Mouse (Mus musculus) liver, embryonic 14.5 days (tissue): ENCODE measurements around the gene Fam243. TPM values are rescaled to one million over a fixed set of nuclear protein-coding genes. Genes with fewer than 3 reads are reported as not detected.

Experiments used
- ATAC-seq: fragments of 200-750 bp; cut with Nextera tagmentation; 2 replicates; pipeline ENCODE4 v1.8.0; 2017; ENCODE audit warnings: moderate number of reproducible peaks, mild to moderate bottlenecking, moderate library complexity; ENCODE audit not compliant: insufficient read depth
- DNase-seq, 3 experiments: peaks; one replicate each; pipeline ENCODE4 v3.0.0-alpha.2; 2012 to 2013; ENCODE audit warnings: low read depth in 3 of 3, low spot score in 3 of 3
- H3K27ac ChIP-seq: fragments of 300-500 bp; sonication (generic); 2 replicates; pipeline ENCODE4 v1.5.1; 2014; ENCODE audit warnings: moderate library complexity, mild to moderate bottlenecking, control low read depth, inconsistent platforms
- H3K27me3 ChIP-seq: fragments of 300-500 bp; sonication (generic); 2 replicates; pipeline ENCODE4 v1.6.1; 2014; ENCODE audit warnings: mild to moderate bottlenecking, low read length, moderate library complexity; ENCODE audit not compliant: control insufficient read depth, insufficient read depth
- H3K36me3 ChIP-seq: fragments of 300-500 bp; sonication (generic); replicated peaks from 2 replicates; pipeline ENCODE4 v1.6.1; 2014; ENCODE audit warnings: low read depth; ENCODE audit not compliant: control insufficient read depth, insufficient read depth
- H3K4me1 ChIP-seq, 2 experiments: fragments of 200-500 bp in 1 of 2; fragments of 300-500 bp in 1 of 2; sonication (generic) in 1 of 2; replicated peaks; 2 replicates each; pipeline ENCODE4 v1.6.1; 2012 to 2014; ENCODE audit warnings: antibody characterized with exemption in 1 of 2, inconsistent platforms in 1 of 2, low read length in 1 of 2; ENCODE audit not compliant: control insufficient read depth in 2 of 2, insufficient read depth in 2 of 2
- H3K4me2 ChIP-seq: fragments of 300-500 bp; sonication (generic); 2 replicates; pipeline ENCODE4 v1.6.1; 2014; ENCODE audit warnings: low read depth, mild to moderate bottlenecking, control low read depth, moderate library complexity
- H3K4me3 ChIP-seq, 2 experiments: fragments of 200-500 bp in 1 of 2; fragments of 300-500 bp in 1 of 2; sonication (generic) in 1 of 2; 2 replicates each; pipeline ENCODE4 v1.5.1; 2012 to 2014; ENCODE audit warnings: low read depth in 2 of 2, low read length in 2 of 2, mild to moderate bottlenecking in 2 of 2, control low read depth in 1 of 2, inconsistent platforms in 1 of 2, moderate library complexity in 1 of 2; ENCODE audit not compliant: insufficient read depth in 1 of 2
- H3K9ac ChIP-seq: fragments of 300-500 bp; sonication (generic); replicated peaks from 2 replicates; pipeline ENCODE4 v1.6.1; 2014; ENCODE audit warnings: mild to moderate bottlenecking, control low read depth, moderate library complexity
- H3K9me3 ChIP-seq: fragments of 300-500 bp; sonication (generic); 2 replicates; pipeline ENCODE4 v1.6.1; 2016; ENCODE audit warnings: low read length, mixed read lengths; ENCODE audit not compliant: control insufficient read depth
- CTCF ChIP-seq: IDR thresholded peaks from 2 replicates; pipeline ENCODE4 v1.5.1; 2016; ENCODE audit warnings: antibody characterized with exemption, low read depth, control low read depth
- EP300 ChIP-seq: IDR thresholded peaks from 2 replicates; pipeline ENCODE4 v1.6.1; 2016; ENCODE audit warnings: antibody characterized with exemption, low read depth
- WGBS: fragments of 180-500 bp; shearing (Covaris S2); extraction: QIAGEN DNeasy Blood & Tissue Kit; methylation state at CpG from one replicate; pipeline ENCODE4 v1.1.7; 2014; ENCODE audit not compliant: insufficient replicate concordance; 5-methylcytosine and 5-hydroxymethylcytosine counted together
- polyA plus RNA-seq, 2 experiments: library from polyadenylated mRNA; depleted of rRNA in 1 of 2; stranded (reverse) in 1 of 2; unstranded in 1 of 2; fragments of >200 nt; fragmentation: Nextera tagmentation in 1 of 2; extraction: Ambion mirVana in 1 of 2; gene quantifications; 2 replicates each; pipeline versions ENCODE4 v1.2.1 to v1.2.3; 2012 to 2014

Gene Fam243
- polyA plus RNA-seq, 2 experiments, result 0.01 TPM; not detected in 1

GRCm38 (mm10) chr16:92325062-92325406 lies 3.8 kb upstream of the Fam243 start:
- H3K27me3 ChIP-seq, result no peaks in the 10 kb centered on the region
- H3K36me3 ChIP-seq, result no peaks in the 10 kb centered on the region
- DNase-seq, result no peak
- no peak for TF ChIP-seq EP300
- no peak overlapping the region for H3K4me2 ChIP-seq
- 48% methylated on average over 1 of the region's 1 CpGs for WGBS
- no peak for ATAC-seq
- no peaks in the 10 kb centered on the region for H3K9me3 ChIP-seq
- H3K4me3 ChIP-seq, result no peak overlapping the region
- H3K4me1 ChIP-seq, result peaks cover 0 to 5% of the 10 kb centered on the region in 2 experiments; a peak in 1 of 4 replicates
- no peak overlapping the region for H3K27ac ChIP-seq
- H3K9ac ChIP-seq, result no peak overlapping the region

- Histone ChIP-seq H3K9ac (no peak overlapping the region), H3K27me3 (no peaks in the 10 kb centered on the region), H3K36me3 (no peaks in the 10 kb centered on the region), H3K4me1 (0 out of 4 replicates have a peak, but pooled peaks cover 0 to 2% of the 10 kb centered on the region in 2 experiments), H3K27ac (no peak overlapping the region), H3K4me2 (no peak overlapping the region), H3K9me3 (no peaks in the 10 kb centered on the region), H3K4me3 (no peak overlapping the region)
- TF ChIP-seq EP300, result no peak
- no peak for TF ChIP-seq CTCF
- DNase-seq (no peak), ATAC-seq (no peak)
- 62% methylated on average over 7 of the region's 7 CpGs for WGBS
These were observed 3.2 kb upstream of the Fam243 start for GRCm38 (mm10) chr16:92324309-92325061.

DNA sequence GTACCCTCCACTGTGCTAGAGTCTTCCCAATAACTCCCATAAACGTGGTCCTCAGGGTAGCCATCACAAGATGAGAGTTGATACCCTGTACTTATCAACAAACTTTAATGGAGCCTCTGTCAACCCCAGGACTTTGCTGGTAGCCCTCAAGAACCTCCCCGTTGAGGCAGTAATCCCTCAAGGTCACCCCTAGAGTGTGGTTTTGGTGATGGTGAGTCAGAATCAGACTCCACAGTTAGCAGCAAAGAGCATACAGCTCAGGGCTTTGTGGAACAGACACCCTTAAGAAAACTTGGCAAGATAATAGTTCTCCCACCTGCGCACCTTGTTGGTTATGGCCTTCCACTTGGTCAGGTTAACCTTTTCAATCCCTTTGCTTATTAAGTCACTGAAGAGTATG lies 880 bp downstream of the Fam243 start:
- no peaks in the 10 kb centered on the region for H3K9me3 ChIP-seq
- H3K4me3 ChIP-seq, result no peak overlapping the region
- WGBS, result 50% methylated on average over 3 of the region's 3 CpGs
- no peaks in the 10 kb centered on the region for H3K27me3 ChIP-seq
- H3K36me3 ChIP-seq, result no peaks in the 10 kb centered on the region
- ATAC-seq (no peak), DNase-seq (no peak)
- no peak overlapping the region for H3K4me2 ChIP-seq
- 0 out of 4 replicates have a peak, but pooled peaks cover 0 to 2% of the 10 kb centered on the region in 2 experiments for H3K4me1 ChIP-seq
- H3K9ac ChIP-seq, result no peak overlapping the region
- no peak overlapping the region for H3K27ac ChIP-seq
- no peak for TF ChIP-seq EP300
- no peak for TF ChIP-seq CTCF

DNA sequence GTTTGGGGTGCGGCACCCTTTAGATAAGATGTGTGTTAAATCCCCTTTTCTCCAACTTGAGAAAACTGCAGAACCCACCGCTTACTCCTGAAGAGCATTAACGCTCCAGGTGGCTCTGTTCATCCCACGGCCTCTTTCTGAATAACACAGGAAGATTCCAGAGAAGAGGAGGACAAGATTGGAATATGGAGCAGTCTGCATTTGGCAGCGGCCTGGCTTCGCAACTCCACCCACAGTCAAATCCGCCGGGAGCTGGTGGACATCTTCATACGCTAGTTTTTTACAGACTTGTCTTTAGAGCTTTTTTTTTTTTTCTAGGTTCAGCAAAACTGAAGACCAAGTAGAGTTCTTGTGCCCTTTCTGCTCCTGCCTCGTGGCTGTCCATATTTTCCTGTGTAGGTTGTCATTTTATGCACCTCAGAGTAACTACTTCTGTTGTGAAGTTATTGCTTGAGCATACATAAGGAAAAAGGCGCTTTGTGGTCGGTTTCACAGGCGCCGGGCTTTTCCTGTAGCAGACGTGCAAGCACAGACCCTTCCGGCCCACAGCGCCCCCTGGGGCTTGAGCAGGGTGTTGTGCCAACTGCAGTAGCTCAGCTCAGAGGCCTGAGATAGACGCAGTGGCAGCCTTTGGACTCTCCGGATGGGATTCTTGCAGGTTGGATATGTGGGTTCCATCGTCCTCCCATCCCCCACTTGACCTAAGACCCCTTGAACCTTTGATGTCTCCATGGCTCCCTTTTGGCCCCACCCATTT lies 1.7 kb downstream of the Fam243 start:
- Histone ChIP-seq H3K4me1 (peaks cover 0 to 2% of the 10 kb centered on the region in 2 experiments; a peak in 1 of 4 replicates), H3K9me3 (no peaks in the 10 kb centered on the region), H3K4me3 (no peak overlapping the region), H3K27me3 (no peaks in the 10 kb centered on the region), H3K27ac (no peak overlapping the region), H3K4me2 (no peak overlapping the region), H3K36me3 (no peaks in the 10 kb centered on the region), H3K9ac (no peak overlapping the region)
- peak; percentile 85 for TF ChIP-seq CTCF
- no peak for TF ChIP-seq EP300
- DNase-seq (no peak), ATAC-seq (no peak)
- whole genome bisulfite sequencing, result 43% methylated on average over 20 of the region's 20 CpGs

DNA sequence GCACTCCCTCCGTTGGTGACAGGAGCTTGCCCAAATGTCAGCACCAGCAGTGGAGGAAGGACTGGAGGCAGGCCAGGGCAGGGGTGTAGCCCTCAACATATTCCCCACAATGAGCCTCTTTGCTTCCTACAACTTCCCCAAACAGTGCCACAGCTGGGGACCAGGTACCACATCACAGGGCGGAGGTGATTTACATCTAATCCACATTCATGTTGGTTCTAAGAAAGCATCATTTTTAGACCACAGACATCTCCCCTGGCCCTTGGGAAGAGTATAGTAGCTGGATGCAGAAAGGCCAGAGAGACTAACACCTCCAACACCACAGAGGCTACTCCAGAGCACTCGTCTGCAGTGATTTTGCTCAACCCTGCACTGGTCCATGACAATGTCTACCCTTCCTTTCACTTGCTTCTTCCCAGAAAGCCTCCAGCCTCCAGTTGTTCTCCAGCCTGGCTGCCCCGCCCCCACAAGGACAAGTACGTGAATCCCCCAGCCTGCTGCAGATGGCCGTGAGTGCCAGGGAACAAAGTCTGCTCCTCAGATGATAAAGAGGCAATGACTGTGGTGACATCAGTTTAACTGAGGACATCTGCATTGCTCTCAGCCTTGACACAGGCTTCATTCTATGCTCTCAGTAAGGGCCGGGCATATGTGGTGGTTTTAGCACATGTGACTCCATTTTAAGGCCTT lies 5.0 kb downstream of the Fam243 start:
- DNase-seq, result no peak
- no peak for ATAC-seq
- TF ChIP-seq CTCF, result no peak
- TF ChIP-seq EP300, result no peak
- H3K27ac ChIP-seq, result no peak overlapping the region
- H3K36me3 ChIP-seq, result no peaks in the 10 kb centered on the region
- H3K9ac ChIP-seq, result no peak overlapping the region
- no peaks in the 10 kb centered on the region; a peak in 1 of 4 replicates for H3K4me1 ChIP-seq
- H3K4me3 ChIP-seq, result no peak overlapping the region
- H3K9me3 ChIP-seq, result no peaks in the 10 kb centered on the region
- no peaks in the 10 kb centered on the region for H3K27me3 ChIP-seq
- 61% methylated on average over 7 of the region's 7 CpGs for WGBS
- H3K4me2 ChIP-seq, result no peak overlapping the region
